Mouse (Mus musculus) hindbrain, embryonic 14.5 days (tissue): ENCODE results near the gene Slc35f4. TPM values are rescaled to one million over a fixed set of nuclear protein-coding genes. Genes with fewer than 3 reads are reported as not detected.
A peak's percentile ranks its signal among the peaks of the same experiment; 100 is the strongest.

Experiments
- ATAC-seq: fragments of 200-750 bp; cut with Nextera tagmentation; 2 replicates; pipeline ENCODE4 v1.8.0; 2017; ENCODE audit warnings: moderate number of reproducible peaks, mild to moderate bottlenecking, moderate TSS enrichment, moderate library complexity; ENCODE audit not compliant: low FRiP score
- DNase-seq: peaks from one replicate; pipeline ENCODE4 v3.0.0-alpha.2; 2015; ENCODE audit warnings: low spot score
- H3K27ac ChIP-seq: fragments of 300-500 bp; sonication (generic); 2 replicates; pipeline ENCODE4 v1.5.1; 2014; ENCODE audit warnings: mild to moderate bottlenecking, moderate library complexity
- H3K27me3 ChIP-seq: fragments of 300-500 bp; sonication (generic); 2 replicates; pipeline ENCODE4 v1.6.1; 2014; ENCODE audit warnings: mild to moderate bottlenecking, low read length, mixed read lengths; ENCODE audit not compliant: control insufficient read depth, insufficient read depth
- H3K36me3 ChIP-seq: fragments of 300-500 bp; sonication (generic); replicated peaks from 2 replicates; pipeline ENCODE4 v1.6.1; 2014; ENCODE audit not compliant: control insufficient read depth, insufficient read depth
- H3K4me1 ChIP-seq: fragments of 300-500 bp; sonication (generic); replicated peaks from 2 replicates; pipeline ENCODE4 v1.6.1; 2014; ENCODE audit warnings: antibody characterized with exemption, low read length, mixed read lengths; ENCODE audit not compliant: control insufficient read depth, insufficient read depth
- H3K4me2 ChIP-seq: fragments of 300-500 bp; sonication (generic); replicated peaks from 2 replicates; pipeline ENCODE4 v1.6.1; 2014; ENCODE audit warnings: mild to moderate bottlenecking, moderate library complexity
- H3K4me3 ChIP-seq: fragments of 300-500 bp; sonication (generic); replicated peaks from 2 replicates; pipeline ENCODE4 v1.5.1; 2014; ENCODE audit warnings: mild to moderate bottlenecking, low read length
- H3K9ac ChIP-seq: fragments of 300-500 bp; sonication (generic); 2 replicates; pipeline ENCODE4 v1.6.1; 2014
- H3K9me3 ChIP-seq: fragments of 300-500 bp; sonication (generic); 2 replicates; pipeline ENCODE4 v1.6.1; 2016; ENCODE audit warnings: low read length; ENCODE audit not compliant: control insufficient read depth
- WGBS: fragments of 180-500 bp; shearing (Covaris S2); extraction: QIAGEN DNeasy Blood & Tissue Kit; methylation state at CpG from one replicate; pipeline ENCODE4 v1.1.7; 2014; 5-methylcytosine and 5-hydroxymethylcytosine counted together
- polyA plus RNA-seq: library from polyadenylated mRNA; unstranded; fragments of >200 nt; fragmentation: Nextera tagmentation; extraction: Ambion mirVana; gene quantifications from 2 replicates; pipeline ENCODE4 v1.2.1, GENCODE M21; 2014

The Slc35f4 gene
- polyA plus RNA-seq, 1 experiment from 2014 or later, result 20.8 TPM

- Histone ChIP-seq H3K27me3 (no peaks in the 10 kb centered on the region), H3K4me1 (no peaks in the 10 kb centered on the region), H3K9ac (no peak overlapping the region), H3K9me3 (no peaks in the 10 kb centered on the region), H3K36me3 (no peaks in the 10 kb centered on the region), H3K4me2 (no peak overlapping the region), H3K4me3 (no peak overlapping the region), H3K27ac (no peak overlapping the region)
- WGBS, result 83% methylated on average over 5 of the region's 5 CpGs
- ATAC-seq (no peak), DNase-seq (no peak)
Observed at GRCm38 (mm10) chr14:49431821-49432220, 94.0 kb downstream of the Slc35f4 start.

GRCm38 (mm10) chr14:49392482-49392881 lies 133.4 kb downstream of the Slc35f4 start:
- Histone ChIP-seq H3K4me1 (no peaks in the 10 kb centered on the region), H3K4me3 (no peak overlapping the region), H3K27me3 (no peaks in the 10 kb centered on the region), H3K36me3 (no peaks in the 10 kb centered on the region), H3K27ac (no peak overlapping the region), H3K9ac (no peak overlapping the region), H3K4me2 (no peak overlapping the region), H3K9me3 (no peaks in the 10 kb centered on the region)
- 29% methylated on average over 1 of the region's 1 CpGs for WGBS
- DNase-seq, result no peak
- no peak for ATAC-seq

DNA sequence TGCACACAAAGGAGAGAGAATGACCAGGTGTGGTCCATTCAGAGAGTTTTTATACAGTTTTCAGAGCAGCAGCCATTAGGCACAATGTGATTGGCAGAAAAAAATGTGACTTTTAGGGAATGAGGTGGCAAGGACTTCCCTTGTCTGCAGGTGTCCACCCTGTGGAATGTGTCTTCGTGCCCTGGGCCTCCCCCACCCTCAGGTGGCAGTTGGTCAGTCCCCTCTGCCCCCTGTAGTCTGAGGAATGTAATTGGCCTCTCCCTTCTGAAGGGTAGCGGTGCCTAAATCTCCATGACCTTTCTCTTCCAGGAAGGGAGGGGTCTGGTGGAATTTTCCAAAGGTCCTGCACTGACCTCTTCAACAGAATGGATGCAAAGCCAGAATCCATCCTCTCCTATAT lies 163.7 kb downstream of the Slc35f4 start:
- no peaks in the 10 kb centered on the region for H3K36me3 ChIP-seq
- H3K4me2 ChIP-seq, result no peak overlapping the region
- no peak overlapping the region for H3K4me3 ChIP-seq
- H3K27ac ChIP-seq, result no peak overlapping the region
- 58% methylated on average over 2 of the region's 2 CpGs for WGBS
- no peaks in the 10 kb centered on the region for H3K27me3 ChIP-seq
- ATAC-seq (no peak), DNase-seq (no peak)
- H3K4me1 ChIP-seq, result no peaks in the 10 kb centered on the region
- no peaks in the 10 kb centered on the region for H3K9me3 ChIP-seq
- H3K9ac ChIP-seq, result no peak overlapping the region

GRCm38 (mm10) chr14:49355561-49355960 lies 170.3 kb downstream of the Slc35f4 start:
- no peak for ATAC-seq
- Histone ChIP-seq H3K9ac (no peak overlapping the region), H3K36me3 (no peaks in the 10 kb centered on the region), H3K27ac (no peak overlapping the region), H3K4me1 (no peaks in the 10 kb centered on the region), H3K4me3 (no peak overlapping the region), H3K27me3 (no peaks in the 10 kb centered on the region), H3K4me2 (no peak overlapping the region), H3K9me3 (no peaks in the 10 kb centered on the region)
- DNase-seq, result no peak

GRCm38 (mm10) chr14:49348897-49349250 lies 177.0 kb downstream of the Slc35f4 start:
- Histone ChIP-seq H3K36me3 (no peaks in the 10 kb centered on the region), H3K4me3 (no peak overlapping the region), H3K27ac (no peak overlapping the region), H3K4me1 (no peaks in the 10 kb centered on the region), H3K27me3 (no peaks in the 10 kb centered on the region), H3K9ac (no peak overlapping the region), H3K4me2 (no peak overlapping the region), H3K9me3 (no peaks in the 10 kb centered on the region)
- 74% methylated on average over 1 of the region's 1 CpGs for WGBS
- DNase-seq (peak; percentile 43), ATAC-seq (no peak)

- Histone ChIP-seq H3K27me3 (no peaks in the 10 kb centered on the region), H3K9me3 (no peaks in the 10 kb centered on the region), H3K4me1 (no peaks in the 10 kb centered on the region), H3K9ac (no peak overlapping the region), H3K4me3 (no peak overlapping the region), H3K4me2 (no peak overlapping the region), H3K27ac (no peak overlapping the region), H3K36me3 (no peaks in the 10 kb centered on the region)
- 77% methylated on average over 7 of the region's 7 CpGs for WGBS
- ATAC-seq (no peak), DNase-seq (no peak)
Observed at GRCm38 (mm10) chr14:49348164-49348896, 177.5 kb downstream of the Slc35f4 start.

DNA sequence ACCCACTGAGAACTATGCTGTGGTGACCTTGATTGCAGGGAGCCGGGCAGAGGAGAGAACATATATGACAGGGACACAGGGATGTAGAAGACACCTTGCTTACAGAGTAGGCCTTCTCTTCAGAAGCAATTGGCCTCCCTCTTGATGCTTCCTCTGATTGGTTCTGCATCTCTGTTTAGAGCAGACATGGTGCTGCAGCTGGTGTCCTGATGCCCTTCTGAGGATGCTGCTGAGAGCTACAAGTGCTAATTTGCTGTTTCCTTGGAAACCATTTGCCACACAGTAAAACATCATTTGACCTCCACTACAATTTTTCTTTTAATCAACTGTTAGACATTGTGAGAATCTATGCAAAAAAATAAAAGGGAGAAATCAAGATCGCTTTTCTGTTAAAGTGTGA lies 180.0 kb downstream of the Slc35f4 start:
- H3K27me3 ChIP-seq, result no peaks in the 10 kb centered on the region
- no peaks in the 10 kb centered on the region for H3K36me3 ChIP-seq
- no peak overlapping the region for H3K27ac ChIP-seq
- H3K9me3 ChIP-seq, result no peaks in the 10 kb centered on the region
- ATAC-seq, result no peak
- 93% methylated on average over 2 of the region's 2 CpGs for WGBS
- no peak overlapping the region for H3K4me3 ChIP-seq
- no peaks in the 10 kb centered on the region for H3K4me1 ChIP-seq
- no peak for DNase-seq
- no peak overlapping the region for H3K9ac ChIP-seq
- no peak overlapping the region for H3K4me2 ChIP-seq

DNA sequence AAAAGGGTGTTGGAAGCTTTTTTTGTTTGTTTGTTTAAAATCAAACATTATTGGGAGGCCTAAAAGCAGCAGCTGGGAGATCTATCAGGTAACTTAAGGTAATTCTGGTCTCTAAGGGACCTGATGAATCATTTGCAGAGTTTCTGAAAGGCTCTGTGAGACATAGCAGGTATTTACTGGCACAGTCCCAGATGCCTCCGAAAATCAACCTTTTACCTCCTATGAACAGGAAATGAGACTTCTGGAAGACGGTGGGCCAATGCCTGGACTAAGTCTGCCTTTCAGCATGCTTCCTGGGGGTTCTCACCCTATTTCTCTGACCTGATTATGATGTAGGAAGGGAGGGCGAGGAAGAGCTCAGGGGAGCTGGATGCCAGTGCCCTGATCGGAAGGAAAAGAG lies 188.8 kb downstream of the Slc35f4 start:
- H3K4me2 ChIP-seq, result no peak overlapping the region
- no peak for DNase-seq

GRCm38 (mm10) chr14:49333841-49334240 lies 192.0 kb downstream of the Slc35f4 start:
- Histone ChIP-seq H3K9ac (no peak overlapping the region), H3K36me3 (no peaks in the 10 kb centered on the region), H3K27me3 (no peaks in the 10 kb centered on the region), H3K4me1 (no peaks in the 10 kb centered on the region; the same call in 1 of the 2 replicates), H3K9me3 (no peaks in the 10 kb centered on the region), H3K4me3 (no peak overlapping the region), H3K27ac (no peak overlapping the region), H3K4me2 (no peak overlapping the region)
- DNase-seq, result no peak
- 79% methylated on average over 2 of the region's 2 CpGs for WGBS
- no peak for ATAC-seq

More for the DNA sequence above, 188.8 kb downstream of the Slc35f4 start:
- no peaks in the 10 kb centered on the region for H3K9me3 ChIP-seq
- no peak overlapping the region for H3K27ac ChIP-seq
- no peak overlapping the region for H3K4me3 ChIP-seq
- H3K36me3 ChIP-seq, result no peaks in the 10 kb centered on the region
- H3K4me1 ChIP-seq, result no peaks in the 10 kb centered on the region; the same call in 1 of the 2 replicates
- ATAC-seq, result no peak
- WGBS, result 80% methylated on average over 4 of the region's 4 CpGs
- no peaks in the 10 kb centered on the region for H3K27me3 ChIP-seq
- H3K9ac ChIP-seq, result no peak overlapping the region

GRCm38 (mm10) chr14:49316493-49316894 lies 209.4 kb downstream of the Slc35f4 start:
- H3K4me2 ChIP-seq, result no peak overlapping the region
- no peak overlapping the region for H3K27ac ChIP-seq
- no peaks in the 10 kb centered on the region for H3K27me3 ChIP-seq
- H3K36me3 ChIP-seq, result no peaks in the 10 kb centered on the region
- 15% methylated on average over 5 of the region's 5 CpGs for WGBS
- H3K9me3 ChIP-seq, result no peaks in the 10 kb centered on the region
- H3K4me1 ChIP-seq, result peaks cover 7% of the 10 kb centered on the region; the same call in 1 of the 2 replicates
- H3K4me3 ChIP-seq, result no peak overlapping the region
- DNase-seq (no peak), ATAC-seq (no peak)
- no peak overlapping the region for H3K9ac ChIP-seq
